ENCODE assay signal across 16 mouse cellular contexts in the genomic region with DNA sequence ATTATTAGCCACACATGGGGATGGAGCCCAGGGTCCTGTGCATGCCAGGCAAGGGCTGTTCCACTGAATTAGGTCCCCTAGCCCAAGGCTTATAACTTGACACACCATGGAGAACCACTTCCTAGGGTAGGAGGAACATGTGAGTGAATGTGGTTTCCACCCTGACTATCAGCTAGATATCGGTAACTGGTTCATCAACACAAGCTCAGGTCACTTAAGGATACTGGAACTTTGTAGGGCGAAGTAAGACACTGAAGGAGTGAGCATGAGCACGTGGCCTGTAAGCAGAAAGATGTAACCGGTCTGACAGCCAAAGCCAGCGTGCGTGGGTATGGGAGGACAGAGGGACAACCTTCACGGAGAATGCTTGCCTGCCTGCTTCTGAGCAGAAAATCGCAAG. TPM values are rescaled to one million over a fixed set of nuclear protein-coding genes. Genes with fewer than 3 reads are reported as not detected.
DNase-seq lines count a peak whose midpoint lies in the region; ATAC-seq lines count a peak whose summit lies in the region.
"Had no signal": no experiment of that assay in that cellular context is flagged by ENCODE, and none has a peak within 500 bp of the region (broad histone marks: within the 10 kb centered on the region; RNA-seq: fewer than 3 reads in every experiment).

No protein-coding gene starts in this region.

- no peak overlapping the region for H3K4me2 ChIP-seq in heart, embryonic 12.5 days
- H3K4me2 ChIP-seq in midbrain, embryonic 12.5 days (replicated peaks): no peak overlapping the region
- H3K4me2 ChIP-seq in midbrain, embryonic 11.5 days: no peak overlapping the region
- H3K4me2 ChIP-seq in midbrain, embryonic 15.5 days: no peak overlapping the region
- H3K4me2 ChIP-seq: lung, embryonic 15.5 days had no signal

- H3K9me3 ChIP-seq in heart, embryonic 12.5 days (replicated peaks): no peaks in the 10 kb centered on the region
- no peaks in the 10 kb centered on the region for H3K9me3 ChIP-seq in midbrain, embryonic 12.5 days
- no peaks in the 10 kb centered on the region for H3K9me3 ChIP-seq in midbrain, embryonic 11.5 days (ENCODE audit: control insufficient read depth, low read length)
- H3K9me3 ChIP-seq in midbrain, embryonic 15.5 days: no peaks in the 10 kb centered on the region
- H3K9me3 ChIP-seq: lung, embryonic 15.5 days had no signal

- ATAC-seq in heart, embryonic 12.5 days (ENCODE audit: insufficient number of reproducible peaks, low FRiP score): no peak
- ATAC-seq in midbrain, embryonic 12.5 days (ENCODE audit: low FRiP score, low read depth): no peak
- no peak for ATAC-seq in midbrain, embryonic 11.5 days (ENCODE audit: low FRiP score)
- ATAC-seq in erythroblast, adult 5-6 weeks (replicated peaks; ENCODE audit: low FRiP score, poor library complexity, severe bottlenecking): 0 out of 2 replicates have a peak, but pooled peaks have one; percentile 40
- ATAC-seq in midbrain, embryonic 15.5 days (replicated peaks): 0 out of 2 replicates have a peak, but pooled peaks have one; percentile 8
- ATAC-seq: forebrain, embryonic 14.5 days; inflammation-experienced regulatory T-cells, adult 6 months; Patski had no signal

- H3K9ac ChIP-seq in heart, embryonic 12.5 days: 0 out of 2 replicates have a peak overlapping the region, but pooled peaks have one; percentile 13
- H3K9ac ChIP-seq in midbrain, embryonic 12.5 days (replicated peaks): no peak overlapping the region
- no peak overlapping the region for H3K9ac ChIP-seq in midbrain, embryonic 11.5 days (ENCODE audit: low read length)
- no peak overlapping the region for H3K9ac ChIP-seq in midbrain, embryonic 15.5 days
- H3K9ac ChIP-seq: lung, embryonic 15.5 days had no signal

- H3K27ac ChIP-seq in heart, embryonic 12.5 days (ENCODE audit: poor library complexity, severe bottlenecking): peak overlapping the region; percentile 31; the same call in 1 of the 2 replicates
- 0 out of 2 replicates have a peak overlapping the region, but pooled peaks have one; percentile 10 for H3K27ac ChIP-seq in midbrain, embryonic 12.5 days (replicated peaks)
- no peak overlapping the region for H3K27ac ChIP-seq in midbrain, embryonic 11.5 days (ENCODE audit: low read depth, low read length)
- H3K27ac ChIP-seq in midbrain, embryonic 15.5 days: no peak overlapping the region
- H3K27ac ChIP-seq: lung, embryonic 15.5 days had no signal

- no peaks in the 10 kb centered on the region for H3K27me3 ChIP-seq in heart, embryonic 12.5 days (replicated peaks)
- no peaks in the 10 kb centered on the region for H3K27me3 ChIP-seq in midbrain, embryonic 12.5 days
- H3K27me3 ChIP-seq in midbrain, embryonic 11.5 days (ENCODE audit: control insufficient read depth, insufficient read depth, low read length): no peaks in the 10 kb centered on the region
- H3K27me3 ChIP-seq in midbrain, embryonic 15.5 days (replicated peaks): no peaks in the 10 kb centered on the region
- H3K27me3 ChIP-seq: lung, embryonic 15.5 days; Patski had no signal

- WGBS in heart, embryonic 12.5 days: 60% methylated on average over 8 of the region's 8 CpGs
- WGBS in midbrain, embryonic 12.5 days: 66% methylated on average over 8 of the region's 8 CpGs
- 65% methylated on average over 8 of the region's 8 CpGs for WGBS in midbrain, embryonic 11.5 days
- 61% methylated on average over 8 of the region's 8 CpGs for whole genome bisulfite sequencing in midbrain, embryonic 15.5 days

- H3K4me1 ChIP-seq in heart, embryonic 12.5 days (replicated peaks): peaks cover 75% of the 10 kb centered on the region
- H3K4me1 ChIP-seq in midbrain, embryonic 12.5 days: peaks cover 37% of the 10 kb centered on the region
- H3K4me1 ChIP-seq in midbrain, embryonic 11.5 days (ENCODE audit: control insufficient read depth, insufficient read depth, low read length): peaks cover 2% of the 10 kb centered on the region; the same call in 1 of the 2 replicates
- peaks cover 36% of the 10 kb centered on the region for H3K4me1 ChIP-seq in midbrain, embryonic 15.5 days

- H3K36me3 ChIP-seq in heart, embryonic 12.5 days: no peaks in the 10 kb centered on the region
- H3K36me3 ChIP-seq in midbrain, embryonic 12.5 days: no peaks in the 10 kb centered on the region
- H3K36me3 ChIP-seq in midbrain, embryonic 11.5 days (ENCODE audit: control insufficient read depth, insufficient read depth, low read length): no peaks in the 10 kb centered on the region
- H3K36me3 ChIP-seq in midbrain, embryonic 15.5 days (replicated peaks): no peaks in the 10 kb centered on the region
- H3K36me3 ChIP-seq: lung, embryonic 15.5 days had no signal

- no peak for DNase-seq in heart, postnatal 10 days
- no peak for DNase-seq in midbrain, embryonic 11.5 days (ENCODE audit: low spot score, missing footprints)
- DNase-seq in ovary, postnatal 10 days (ENCODE audit: low spot score): no peak
- no peak for DNase-seq in embryo, embryonic 10.5 days (ENCODE audit: low spot score)
- DNase-seq: cerebellum, adult 11 months; heart, adult 11 months; kidney, postnatal 10 days; thymus, postnatal 36 days had no signal

- H3K4me3 ChIP-seq in heart, embryonic 12.5 days: no peak overlapping the region
- H3K4me3 ChIP-seq in midbrain, embryonic 12.5 days: no peak overlapping the region
- H3K4me3 ChIP-seq in midbrain, embryonic 11.5 days (ENCODE audit: low read depth, low read length): no peak overlapping the region
- H3K4me3 ChIP-seq in midbrain, embryonic 15.5 days: no peak overlapping the region
- H3K4me3 ChIP-seq: lung, embryonic 15.5 days had no signal

- intact Hi-C loops in heart, postnatal 10 days (cut with DNase I): no loop called here

RNA-seq across cellular contexts. Expression of a gene that starts 42.6 kb away (rescaled TPM):
- 25.6 and 27.5 TPM in 2 replicates for polyA plus RNA-seq in heart, embryonic 12.5 days (2016; fragmentation: Nextera tagmentation; extraction: Ambion mirVana)
- total RNA-seq in heart, postnatal 10 days (2021): 10 to 100 TPM; 29.4 to 31.0 TPM
- 36.9 and 37.6 TPM in 2 replicates for polyA plus RNA-seq in midbrain, embryonic 12.5 days (2016; fragmentation: Nextera tagmentation; extraction: Ambion mirVana)
- polyA plus RNA-seq in midbrain, embryonic 11.5 days (2014; fragmentation: Nextera tagmentation; extraction: Ambion mirVana): 20.0 and 20.8 TPM in 2 replicates
- 17.1 and 19.6 TPM in 2 replicates for total RNA-seq in erythroblast, adult 5-6 weeks (2015; ENCODE audit: low replicate concordance)
- total RNA-seq in erythroblast, adult 5-6 weeks (2017; ENCODE audit: low replicate concordance): 13.5 and 16.0 TPM in 2 replicates
- 27.1 and 27.8 TPM in 2 replicates for polyA plus RNA-seq in midbrain, embryonic 15.5 days (2015; fragmentation: Nextera tagmentation; extraction: Ambion mirVana)

Comparison
In these comparisons a context has a peak if more than half of its experiments do, and no peak if none do; other contexts are left out.
1. ATAC-seq: peak in erythroblast, adult 5-6 weeks (single experiment) and midbrain, embryonic 15.5 days (single experiment); none in heart, embryonic 12.5 days (single experiment), midbrain, embryonic 12.5 days (single experiment) and midbrain, embryonic 11.5 days (single experiment).
2. H3K27ac ChIP-seq: peak in heart, embryonic 12.5 days (single experiment) and midbrain, embryonic 12.5 days (single experiment); none in midbrain, embryonic 11.5 days (single experiment) and midbrain, embryonic 15.5 days (single experiment).